Mouse (Mus musculus): Measurements from ENCODE around the gene Mpst. TPM values are rescaled to one million over a fixed set of nuclear protein-coding genes. Genes with fewer than 3 reads are reported as not detected.

The Mpst gene
- polyA plus RNA-seq, 2 experiments = 1.8 to 53.8 TPM

DNA sequence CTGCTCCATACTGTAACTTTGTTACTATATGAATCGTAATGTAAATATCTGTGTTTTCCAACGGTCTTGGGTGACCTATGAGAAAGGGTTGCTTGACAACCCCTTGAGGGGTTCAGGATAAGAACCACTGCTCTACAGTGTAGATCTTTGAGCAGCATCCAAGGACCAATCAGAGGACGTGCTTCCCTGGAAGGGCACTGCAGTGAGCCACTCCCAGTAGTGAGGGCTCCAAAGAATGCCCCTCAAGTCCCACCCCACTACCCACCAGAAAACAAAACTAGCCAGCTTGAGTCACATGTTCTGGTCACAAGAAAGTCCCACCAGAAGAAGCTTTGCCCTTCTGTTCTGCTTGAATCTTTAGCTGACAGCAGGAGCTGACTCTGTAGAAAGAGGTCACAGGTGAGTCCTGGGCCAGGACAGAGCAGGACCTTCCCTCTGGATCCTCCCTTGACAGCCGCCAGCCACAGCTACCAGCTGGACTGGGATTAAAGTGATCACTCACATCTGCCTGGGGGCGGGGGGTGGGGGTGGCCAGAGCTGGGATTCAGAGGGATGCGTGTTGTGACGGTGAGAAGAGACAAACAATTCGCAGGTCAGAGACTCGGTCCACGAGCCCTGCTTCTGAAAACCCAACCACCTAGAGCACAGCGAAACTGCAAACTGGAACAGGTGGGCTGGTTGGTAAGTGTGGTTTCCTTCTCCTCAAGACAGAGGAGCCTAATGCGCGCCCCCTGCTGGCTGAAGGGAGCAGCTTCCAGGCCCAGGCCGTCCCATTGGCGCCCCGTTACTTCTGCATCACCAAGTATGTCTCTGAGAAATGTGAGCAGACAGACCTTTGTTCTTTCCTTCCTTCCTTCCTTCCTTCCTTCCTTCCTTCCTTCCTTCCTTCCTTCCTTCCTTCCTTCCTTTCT is 16.1 kb downstream of the Mpst start:
- Histone ChIP-seq H3K27ac (replicated peaks; ENCODE audit: low read depth, low read length) (no peak overlapping the region), H3K27me3 (ENCODE audit: control insufficient read depth, insufficient read depth, low read length) (no peaks in the 10 kb centered on the region), H3K4me3 (replicated peaks; ENCODE audit: low read length) (no peak overlapping the region), H3K4me1 (ENCODE audit: control insufficient read depth, insufficient read depth, low read length) (no peaks in the 10 kb centered on the region), H3K9ac (ENCODE audit: low read depth, low read length, severe bottlenecking) (no peak overlapping the region), H3K4me2 (replicated peaks; ENCODE audit: low read depth, low read length, severe bottlenecking) (no peak overlapping the region), H3K36me3 (ENCODE audit: control insufficient read depth, insufficient read depth, low read length) (no peaks in the 10 kb centered on the region), H3K9me3 (ENCODE audit: control insufficient read depth, low read length) (no peaks in the 10 kb centered on the region)
- DNase-seq (ENCODE audit: low spot score) (peak; percentile 78), ATAC-seq (ENCODE audit: low FRiP score, low read depth) (no peak; the same call in 1 of the 2 replicates)
- TF ChIP-seq POLR2A (IDR thresholded peaks at IDR 0.05; ENCODE audit: borderline replicate concordance, extremely low read depth, insufficient read depth, insufficient read length) = no peak
- 15% methylated on average over 16 of the region's 16 CpGs for WGBS

GRCm38 (mm10) chr15:78424507-78424906 is 18.3 kb downstream of the Mpst start:
- ATAC-seq (ENCODE audit: low FRiP score, low read depth) = no peak
- H3K9me3 ChIP-seq (ENCODE audit: control insufficient read depth, low read length) = no peaks in the 10 kb centered on the region
- H3K4me1 ChIP-seq (ENCODE audit: control insufficient read depth, insufficient read depth, low read length) = peaks cover 3% of the 10 kb centered on the region; the same call in 1 of the 2 replicates
- no peak for DNase-seq (ENCODE audit: low spot score)
- H3K27ac ChIP-seq (replicated peaks; ENCODE audit: low read depth, low read length) = no peak overlapping the region
- no peak overlapping the region for H3K4me3 ChIP-seq (replicated peaks; ENCODE audit: low read length)
- no peak for TF ChIP-seq POLR2A (IDR thresholded peaks at IDR 0.05; ENCODE audit: borderline replicate concordance, extremely low read depth, insufficient read depth, insufficient read length)
- WGBS = 19% methylated on average over 11 of the region's 11 CpGs
- H3K9ac ChIP-seq (ENCODE audit: low read depth, low read length, severe bottlenecking) = no peak overlapping the region
- H3K27me3 ChIP-seq (ENCODE audit: control insufficient read depth, insufficient read depth, low read length) = no peaks in the 10 kb centered on the region
- H3K36me3 ChIP-seq (ENCODE audit: control insufficient read depth, insufficient read depth, low read length) = no peaks in the 10 kb centered on the region
- H3K4me2 ChIP-seq (replicated peaks; ENCODE audit: low read depth, low read length, severe bottlenecking) = no peak overlapping the region

- Histone ChIP-seq H3K9ac (ENCODE audit: low read depth, low read length, severe bottlenecking) (no peak overlapping the region), H3K4me2 (replicated peaks; ENCODE audit: low read depth, low read length, severe bottlenecking) (no peak overlapping the region), H3K27me3 (ENCODE audit: control insufficient read depth, insufficient read depth, low read length) (no peaks in the 10 kb centered on the region), H3K27ac (replicated peaks; ENCODE audit: low read depth, low read length) (no peak overlapping the region), H3K4me3 (replicated peaks; ENCODE audit: low read length) (no peak overlapping the region), H3K9me3 (ENCODE audit: control insufficient read depth, low read length) (no peaks in the 10 kb centered on the region), H3K36me3 (ENCODE audit: control insufficient read depth, insufficient read depth, low read length) (peaks cover 3% of the 10 kb centered on the region; the same call in 1 of the 2 replicates), H3K4me1 (ENCODE audit: control insufficient read depth, insufficient read depth, low read length) (peaks cover 8% of the 10 kb centered on the region)
- DNase-seq (ENCODE audit: low spot score) (no peak), ATAC-seq (ENCODE audit: low FRiP score, low read depth) (no peak)
- no peak for TF ChIP-seq POLR2A (IDR thresholded peaks at IDR 0.05; ENCODE audit: borderline replicate concordance, extremely low read depth, insufficient read depth, insufficient read length)
- 58% methylated on average over 4 of the region's 4 CpGs for WGBS
Measured at GRCm38 (mm10) chr15:78425230-78425629, 19.0 kb downstream of the Mpst start.

- peak; percentile 71 for DNase-seq (ENCODE audit: low spot score)
- ATAC-seq (ENCODE audit: low FRiP score, low read depth) = peak; percentile 89
- Histone ChIP-seq H3K4me1 (ENCODE audit: control insufficient read depth, insufficient read depth, low read length) (peaks cover 8% of the 10 kb centered on the region), H3K27me3 (ENCODE audit: control insufficient read depth, insufficient read depth, low read length) (no peaks in the 10 kb centered on the region), H3K4me3 (replicated peaks; ENCODE audit: low read length) (peak within 1 kb of the TSS; percentile 72), H3K4me2 (replicated peaks; ENCODE audit: low read depth, low read length, severe bottlenecking) (peak within 1 kb of the TSS; percentile 69), H3K27ac (replicated peaks; ENCODE audit: low read depth, low read length) (0 out of 2 replicates have a peak within 1 kb of the TSS, but pooled peaks have one; percentile 19), H3K36me3 (ENCODE audit: control insufficient read depth, insufficient read depth, low read length) (peaks cover 26% of the 10 kb centered on the region), H3K9ac (ENCODE audit: low read depth, low read length, severe bottlenecking) (peak within 1 kb of the TSS; percentile 73), H3K9me3 (ENCODE audit: control insufficient read depth, low read length) (no peaks in the 10 kb centered on the region)
- WGBS = 1% methylated on average over 41 of the region's 52 CpGs
- TF ChIP-seq POLR2A (IDR thresholded peaks at IDR 0.05; ENCODE audit: borderline replicate concordance, extremely low read depth, insufficient read depth, insufficient read length) = peak; percentile 64; the same call in 1 of the 2 replicates
Measured at GRCm38 (mm10) chr15:78428391-78429138, 22.3 kb downstream of the Mpst start, which contains the start of gene Kctd17. TSS of gene Kctd17 (plus strand) at chr15:78428564.

DNA sequence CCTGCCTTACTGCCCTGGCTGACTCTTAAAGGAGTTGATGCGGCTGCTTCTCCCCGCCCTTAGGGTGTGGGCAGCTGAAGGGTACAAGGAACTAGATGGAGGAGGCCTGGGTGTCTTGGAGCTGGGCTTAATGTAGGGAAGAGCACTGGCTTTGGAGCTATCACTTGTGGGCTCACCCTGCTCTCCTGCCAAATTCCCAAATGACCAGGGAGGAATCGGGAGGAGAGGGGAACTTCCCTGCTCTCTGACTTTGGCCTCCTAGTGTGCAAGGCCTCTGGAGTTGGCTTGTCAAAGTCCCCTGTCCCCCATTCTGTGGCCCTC is 22.9 kb downstream of the Mpst start:
- Histone ChIP-seq H3K4me1 (ENCODE audit: control insufficient read depth, insufficient read depth, low read length) (peaks cover 8% of the 10 kb centered on the region), H3K9me3 (ENCODE audit: control insufficient read depth, low read length) (no peaks in the 10 kb centered on the region), H3K4me3 (replicated peaks; ENCODE audit: low read length) (peak overlapping the region; percentile 72), H3K27me3 (ENCODE audit: control insufficient read depth, insufficient read depth, low read length) (no peaks in the 10 kb centered on the region), H3K36me3 (ENCODE audit: control insufficient read depth, insufficient read depth, low read length) (peaks cover 32% of the 10 kb centered on the region), H3K4me2 (replicated peaks; ENCODE audit: low read depth, low read length, severe bottlenecking) (peak overlapping the region; percentile 69), H3K9ac (ENCODE audit: low read depth, low read length, severe bottlenecking) (peak overlapping the region; percentile 73), H3K27ac (replicated peaks; ENCODE audit: low read depth, low read length) (no peak overlapping the region)
- no peak for DNase-seq (ENCODE audit: low spot score)
- 0% methylated on average over 3 of the region's 3 CpGs for WGBS
- TF ChIP-seq POLR2A (IDR thresholded peaks at IDR 0.05; ENCODE audit: borderline replicate concordance, extremely low read depth, insufficient read depth, insufficient read length) = no peak
- no peak for ATAC-seq (ENCODE audit: low FRiP score, low read depth)

All from limb, embryonic 14.5 days (tissue).